Mouse (Mus musculus): ENCODE measurements around the gene Dusp27. TPM values are rescaled to one million over a fixed set of nuclear protein-coding genes. Genes with fewer than 3 reads are reported as not detected.

Dusp27 gene
- total and polyA plus RNA-seq, 2 experiments from 2014 or later: 33.2 to 39.9 TPM

GRCm38 (mm10) chr1:166135091-166135740, 7.5 kb upstream of the Dusp27 start:
- H3K36me3 ChIP-seq (replicated peaks; ENCODE audit: control insufficient read depth, insufficient read depth, low read length): no peaks in the 10 kb centered on the region
- no peak overlapping the region for H3K27ac ChIP-seq (ENCODE audit: low read depth)
- H3K4me3 ChIP-seq (ENCODE audit: low read depth, low read length): no peak overlapping the region
- H3K4me2 ChIP-seq (ENCODE audit: low read depth, low read length): no peak overlapping the region
- ATAC-seq (ENCODE audit: insufficient read depth, low read depth) (no peak), DNase-seq (ENCODE audit: low spot score) (no peak)
- no peaks in the 10 kb centered on the region for H3K27me3 ChIP-seq (ENCODE audit: control insufficient read depth, insufficient read depth, low read length)
- H3K9me3 ChIP-seq (replicated peaks; ENCODE audit: control insufficient read depth, low read length): no peaks in the 10 kb centered on the region
- peaks cover 19% of the 10 kb centered on the region for H3K4me1 ChIP-seq (ENCODE audit: control insufficient read depth, insufficient read depth)
- H3K9ac ChIP-seq (replicated peaks; ENCODE audit: low read depth, low read length): no peak overlapping the region
- TF ChIP-seq EP300 (IDR thresholded peaks at IDR 0.05; ENCODE audit: low read depth): no peak
- no peak for TF ChIP-seq CTCF (IDR thresholded peaks at IDR 0.05; ENCODE audit: low read depth)
- 50% methylated on average over 5 of the region's 5 CpGs for WGBS

- Histone ChIP-seq H3K9me3 (replicated peaks; ENCODE audit: control insufficient read depth, low read length) (no peaks in the 10 kb centered on the region), H3K4me3 (ENCODE audit: low read depth, low read length) (no peak overlapping the region), H3K4me2 (ENCODE audit: low read depth, low read length) (no peak overlapping the region), H3K27ac (ENCODE audit: low read depth) (no peak overlapping the region), H3K27me3 (ENCODE audit: control insufficient read depth, insufficient read depth, low read length) (no peaks in the 10 kb centered on the region), H3K36me3 (replicated peaks; ENCODE audit: control insufficient read depth, insufficient read depth, low read length) (no peaks in the 10 kb centered on the region), H3K9ac (replicated peaks; ENCODE audit: low read depth, low read length) (no peak overlapping the region), H3K4me1 (ENCODE audit: control insufficient read depth, insufficient read depth) (peaks cover 21% of the 10 kb centered on the region)
- TF ChIP-seq EP300 (IDR thresholded peaks at IDR 0.05; ENCODE audit: low read depth): no peak
- TF ChIP-seq CTCF (IDR thresholded peaks at IDR 0.05; ENCODE audit: low read depth): no peak
- no peak for DNase-seq (ENCODE audit: low spot score)
- ATAC-seq (ENCODE audit: insufficient read depth, low read depth): no peak
- WGBS: 43% methylated on average over 4 of the region's 4 CpGs
These were observed 4.6 kb upstream of the Dusp27 start for GRCm38 (mm10) chr1:166132367-166132766.

GRCm38 (mm10) chr1:166130224-166130860, 2.6 kb upstream of the Dusp27 start, which contains the start of gene Gpa33:
Gpa33 (plus strand) TSS chr1:166130238.
- no peaks in the 10 kb centered on the region for H3K27me3 ChIP-seq (ENCODE audit: control insufficient read depth, insufficient read depth, low read length)
- peaks cover 32% of the 10 kb centered on the region for H3K4me1 ChIP-seq (ENCODE audit: control insufficient read depth, insufficient read depth)
- H3K4me2 ChIP-seq (ENCODE audit: low read depth, low read length): no peak within 1 kb of the TSS
- 62% methylated on average over 5 of the region's 5 CpGs for WGBS
- no peaks in the 10 kb centered on the region for H3K9me3 ChIP-seq (replicated peaks; ENCODE audit: control insufficient read depth, low read length)
- no peak for DNase-seq (ENCODE audit: low spot score)
- H3K27ac ChIP-seq (ENCODE audit: low read depth): peak within 1 kb of the TSS; percentile 98
- TF ChIP-seq CTCF (IDR thresholded peaks at IDR 0.05; ENCODE audit: low read depth) (no peak), EP300 (IDR thresholded peaks at IDR 0.05; ENCODE audit: low read depth) (no peak)
- no peaks in the 10 kb centered on the region for H3K36me3 ChIP-seq (replicated peaks; ENCODE audit: control insufficient read depth, insufficient read depth, low read length)
- ATAC-seq (ENCODE audit: insufficient read depth, low read depth): no peak
- no peak within 1 kb of the TSS for H3K4me3 ChIP-seq (ENCODE audit: low read depth, low read length)
- no peak within 1 kb of the TSS for H3K9ac ChIP-seq (replicated peaks; ENCODE audit: low read depth, low read length)

- ATAC-seq (ENCODE audit: insufficient read depth, low read depth) (peak; percentile 71), DNase-seq (ENCODE audit: low spot score) (peak; percentile 87)
- no peaks in the 10 kb centered on the region for H3K9me3 ChIP-seq (replicated peaks; ENCODE audit: control insufficient read depth, low read length)
- TF ChIP-seq EP300 (IDR thresholded peaks at IDR 0.05; ENCODE audit: low read depth) (no peak), CTCF (IDR thresholded peaks at IDR 0.05; ENCODE audit: low read depth) (no peak)
- 45% methylated on average over 5 of the region's 5 CpGs for WGBS
- no peak overlapping the region; the same call in 1 of the 2 replicates for H3K9ac ChIP-seq (replicated peaks; ENCODE audit: low read depth, low read length)
- no peak overlapping the region for H3K4me3 ChIP-seq (ENCODE audit: low read depth, low read length)
- H3K4me1 ChIP-seq (ENCODE audit: control insufficient read depth, insufficient read depth): peaks cover 39% of the 10 kb centered on the region
- 0 out of 2 replicates have a peak overlapping the region, but pooled peaks have one; percentile 40 for H3K4me2 ChIP-seq (ENCODE audit: low read depth, low read length)
- H3K27me3 ChIP-seq (ENCODE audit: control insufficient read depth, insufficient read depth, low read length): no peaks in the 10 kb centered on the region
- 0 out of 2 replicates have a peak, but pooled peaks cover 10% of the 10 kb centered on the region for H3K36me3 ChIP-seq (replicated peaks; ENCODE audit: control insufficient read depth, insufficient read depth, low read length)
- peak overlapping the region; percentile 98 for H3K27ac ChIP-seq (ENCODE audit: low read depth)
These were observed 829 bp upstream of the Dusp27 start for GRCm38 (mm10) chr1:166128551-166128950.

- DNase-seq (ENCODE audit: low spot score) (peak; percentile 61), ATAC-seq (ENCODE audit: insufficient read depth, low read depth) (peak; percentile 60)
- TF ChIP-seq EP300 (IDR thresholded peaks at IDR 0.05; ENCODE audit: low read depth) (no peak), CTCF (IDR thresholded peaks at IDR 0.05; ENCODE audit: low read depth) (no peak)
- H3K36me3 ChIP-seq (replicated peaks; ENCODE audit: control insufficient read depth, insufficient read depth, low read length): 0 out of 2 replicates have a peak, but pooled peaks cover 10% of the 10 kb centered on the region
- H3K4me2 ChIP-seq (ENCODE audit: low read depth, low read length): peak overlapping the region; percentile 61
- no peaks in the 10 kb centered on the region for H3K27me3 ChIP-seq (ENCODE audit: control insufficient read depth, insufficient read depth, low read length)
- 17% methylated on average over 9 of the region's 9 CpGs for WGBS
- H3K4me3 ChIP-seq (ENCODE audit: low read depth, low read length): peak overlapping the region; percentile 51
- peak overlapping the region; percentile 98 for H3K27ac ChIP-seq (ENCODE audit: low read depth)
- peaks cover 35% of the 10 kb centered on the region for H3K4me1 ChIP-seq (ENCODE audit: control insufficient read depth, insufficient read depth)
- 0 out of 2 replicates have a peak, but pooled peaks cover 3% of the 10 kb centered on the region for H3K9me3 ChIP-seq (replicated peaks; ENCODE audit: control insufficient read depth, low read length)
- peak overlapping the region; percentile 76 for H3K9ac ChIP-seq (replicated peaks; ENCODE audit: low read depth, low read length)
These were observed 927 bp downstream of the Dusp27 start for GRCm38 (mm10) chr1:166126795-166127194.

All from heart, postnatal 0 days (tissue).